Mouse (Mus musculus): ENCODE data around the gene Trpm8.

DNA sequence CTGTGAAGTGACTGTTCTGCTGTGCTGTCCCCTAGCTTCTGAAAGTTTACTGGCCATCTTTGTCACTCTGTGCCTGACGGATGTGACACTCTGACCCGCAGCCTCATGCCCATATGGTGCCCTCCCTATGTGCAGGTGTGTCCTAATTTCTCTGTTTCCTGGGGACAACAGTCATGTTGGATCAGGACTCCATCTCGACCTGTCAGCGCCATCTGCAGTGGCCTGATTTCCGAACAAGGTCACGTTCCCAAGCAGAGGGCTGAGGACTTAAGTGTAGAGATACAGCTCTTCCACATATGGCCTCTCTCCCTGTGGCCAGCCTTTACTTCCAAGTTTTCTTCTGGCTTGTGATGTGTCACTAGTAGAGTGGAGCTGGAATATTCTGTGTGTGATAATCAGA lies 79.2 kb downstream of the Trpm8 start:
- no peak for TF ChIP-seq CTCF (conservative IDR thresholded peaks at IDR 0.05 in 1 of 2, IDR thresholded peaks at IDR 0.05 in 1 of 2; ENCODE audit: low read depth in 2 of 2, low read length in 2 of 2)
- no peak for TF ChIP-seq CHD2 (IDR thresholded peaks at IDR 0.05; ENCODE audit: low read length)
